Mouse (Mus musculus): ENCODE measurements around the gene Vps4b. TPM values are rescaled to one million over a fixed set of nuclear protein-coding genes. Genes with fewer than 3 reads are reported as not detected.

The Vps4b gene
- total RNA-seq, 2 experiments from 2014 or later, result 56.3 to 101 TPM

Other genes starting within 250 kb of the Vps4b start
- gene Bcl2, start 82.5 kb downstream of the Vps4b start, total RNA-seq (2015; ENCODE audit: low replicate concordance), result 2.3 and 3.5 TPM in 2 replicates
- 1.7 and 2.5 TPM in 2 replicates for gene Bcl2, start 82.5 kb downstream of the Vps4b start, total RNA-seq (2017; ENCODE audit: low replicate concordance)
- gene Kdsr, start 37.0 kb downstream of the Vps4b start, total RNA-seq (2015; ENCODE audit: low replicate concordance), result 1.9 and 3.3 TPM in 2 replicates
- 2.2 and 3.2 TPM in 2 replicates for gene Kdsr, start 37.0 kb downstream of the Vps4b start, total RNA-seq (2017; ENCODE audit: low replicate concordance)
- gene Serpinb5, start 64.4 kb upstream of the Vps4b start, total RNA-seq (2015; ENCODE audit: low replicate concordance), result not detected in 2 replicates
- not detected in 2 replicates for gene Serpinb5, start 64.4 kb upstream of the Vps4b start, total RNA-seq (2017; ENCODE audit: low replicate concordance)
- not detected in 2 replicates for gene Serpinb12, start 137.7 kb upstream of the Vps4b start, total RNA-seq (2015; ENCODE audit: low replicate concordance)
- not detected in 2 replicates for gene Serpinb12, start 137.7 kb upstream of the Vps4b start, total RNA-seq (2017; ENCODE audit: low replicate concordance)
- not detected in 2 replicates for gene Serpinb13, start 184.3 kb upstream of the Vps4b start, total RNA-seq (2015; ENCODE audit: low replicate concordance)
- gene Serpinb13, start 184.3 kb upstream of the Vps4b start, total RNA-seq (2017; ENCODE audit: low replicate concordance), result not detected in 2 replicates